Mouse (Mus musculus): ENCODE results near the gene Srpx2. TPM values are rescaled to one million over a fixed set of nuclear protein-coding genes. Genes with fewer than 3 reads are reported as not detected.

Gene Srpx2
- polyA plus RNA-seq, 1 experiment: 1.1 TPM

- Histone ChIP-seq H3K4me1 (ENCODE audit: control insufficient read depth, insufficient read depth, insufficient read length) (no peaks in the 10 kb centered on the region), H3K4me3 (ENCODE audit: extremely low read depth, insufficient read depth, insufficient read length) (no peak overlapping the region), H3K36me3 (ENCODE audit: control insufficient read depth, insufficient read depth, low read length) (no peaks in the 10 kb centered on the region), H3K27ac (ENCODE audit: insufficient read depth, low read length) (no peak overlapping the region), H3K27me3 (ENCODE audit: control insufficient read depth, insufficient read depth, low read length) (no peaks in the 10 kb centered on the region)
- 89% methylated on average over 7 of the region's 7 CpGs for WGBS
- TF ChIP-seq CTCF (IDR thresholded peaks at IDR 0.05; ENCODE audit: extremely low read depth, insufficient read depth, insufficient read length, insufficient replicate concordance): no peak
- no peak for TF ChIP-seq POLR2A (IDR thresholded peaks at IDR 0.05; ENCODE audit: low read depth, low read length)
- no peak for DNase-seq (ENCODE audit: low read depth in 1 of 2, low spot score in 2 of 2)
These were observed 46.4 kb downstream of the Srpx2 start for GRCm38 (mm10) chrX:133954661-133955060.

DNA sequence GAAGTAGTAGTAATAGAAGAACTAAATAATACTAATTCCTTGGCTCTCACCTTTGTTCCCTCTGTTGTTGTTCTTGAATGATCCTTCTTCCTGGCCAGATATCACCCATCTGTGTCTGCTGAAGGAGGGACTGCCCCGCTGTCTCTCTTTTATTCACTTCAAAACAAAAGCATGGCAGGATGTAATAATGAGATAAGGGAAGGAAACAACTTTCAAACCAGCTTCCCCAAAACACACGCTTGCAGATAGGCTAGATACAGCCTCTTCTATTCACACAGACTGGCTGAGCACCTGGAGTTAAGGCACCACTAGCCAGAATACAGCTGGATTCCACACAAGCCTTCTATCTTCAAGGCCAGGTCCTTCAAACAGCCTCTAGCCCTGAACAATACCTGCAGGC lies 52.4 kb downstream of the Srpx2 start:
- Histone ChIP-seq H3K27ac (ENCODE audit: insufficient read depth, low read length) (no peak overlapping the region), H3K36me3 (ENCODE audit: control insufficient read depth, insufficient read depth, low read length) (no peaks in the 10 kb centered on the region), H3K4me3 (ENCODE audit: extremely low read depth, insufficient read depth, insufficient read length) (no peak overlapping the region), H3K27me3 (ENCODE audit: control insufficient read depth, insufficient read depth, low read length) (no peaks in the 10 kb centered on the region), H3K4me1 (ENCODE audit: control insufficient read depth, insufficient read depth, insufficient read length) (no peaks in the 10 kb centered on the region)
- WGBS: 21% methylated on average over 2 of the region's 2 CpGs
- DNase-seq (ENCODE audit: low read depth in 1 of 2, low spot score in 2 of 2): no peak
- TF ChIP-seq POLR2A (IDR thresholded peaks at IDR 0.05; ENCODE audit: low read depth, low read length) (no peak), CTCF (IDR thresholded peaks at IDR 0.05; ENCODE audit: extremely low read depth, insufficient read depth, insufficient read length, insufficient replicate concordance) (no peak)

- no peak for DNase-seq (ENCODE audit: low read depth in 1 of 2, low spot score in 2 of 2)
- Histone ChIP-seq H3K27ac (ENCODE audit: insufficient read depth, low read length) (no peak overlapping the region), H3K27me3 (ENCODE audit: control insufficient read depth, insufficient read depth, low read length) (no peaks in the 10 kb centered on the region), H3K4me3 (ENCODE audit: extremely low read depth, insufficient read depth, insufficient read length) (no peak overlapping the region), H3K4me1 (ENCODE audit: control insufficient read depth, insufficient read depth, insufficient read length) (no peaks in the 10 kb centered on the region), H3K36me3 (ENCODE audit: control insufficient read depth, insufficient read depth, low read length) (no peaks in the 10 kb centered on the region)
- no peak for TF ChIP-seq CTCF (IDR thresholded peaks at IDR 0.05; ENCODE audit: extremely low read depth, insufficient read depth, insufficient read length, insufficient replicate concordance)
- TF ChIP-seq POLR2A (IDR thresholded peaks at IDR 0.05; ENCODE audit: low read depth, low read length): no peak
- WGBS: 56% methylated on average over 2 of the region's 2 CpGs
These were observed 56.4 kb downstream of the Srpx2 start for GRCm38 (mm10) chrX:133964615-133965014.

DNA sequence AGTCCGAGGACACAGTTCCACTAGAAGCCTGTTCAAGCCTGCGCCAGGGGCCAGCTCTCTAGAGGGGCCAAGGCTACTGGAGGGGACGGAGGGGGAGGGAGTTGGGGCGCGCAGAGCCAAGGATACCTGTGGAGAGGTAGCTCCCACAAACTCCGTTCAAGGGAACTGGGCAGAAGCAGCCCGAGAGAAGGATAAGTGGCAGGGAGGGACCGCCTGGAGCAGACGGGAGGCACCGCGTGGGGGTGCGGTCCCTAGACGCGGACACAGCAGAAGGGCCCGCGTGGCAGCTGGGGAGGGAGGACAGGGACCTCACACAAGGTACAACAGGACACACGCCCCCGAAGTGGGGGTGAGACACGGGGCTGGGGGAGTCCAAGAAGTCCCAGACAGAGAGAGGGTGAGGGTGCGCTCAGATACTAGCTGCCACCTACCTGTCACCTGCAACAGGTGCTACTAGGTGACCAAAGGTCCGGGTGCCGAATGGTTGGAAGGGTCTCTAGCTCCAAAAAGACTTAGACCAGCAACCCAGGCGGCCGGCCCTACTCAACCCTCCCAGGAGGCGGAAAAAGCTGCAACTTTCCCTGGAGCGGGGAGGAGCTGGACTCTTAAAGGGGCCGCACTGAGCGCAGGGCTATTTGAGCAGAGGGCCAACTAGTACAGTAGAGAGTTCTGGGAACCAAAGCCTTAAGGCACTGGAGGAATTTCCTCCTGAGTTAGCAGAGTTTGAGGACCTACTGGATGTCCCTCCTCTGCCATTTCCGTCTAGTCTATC lies 73.2 kb downstream of the Srpx2 start, which contains the start of gene Sytl4:
TSS of gene Sytl4 (minus strand) at position 582 of the 772 bp plus-strand sequence.
- no peak for DNase-seq (ENCODE audit: low read depth in 1 of 2, low spot score in 2 of 2)
- H3K4me1 ChIP-seq (ENCODE audit: control insufficient read depth, insufficient read depth, insufficient read length): no peaks in the 10 kb centered on the region
- no peak within 1 kb of the TSS for H3K27ac ChIP-seq (ENCODE audit: insufficient read depth, low read length)
- H3K4me3 ChIP-seq (ENCODE audit: extremely low read depth, insufficient read depth, insufficient read length): peak within 1 kb of the TSS; percentile 23; the same call in 1 of the 2 replicates
- no peaks in the 10 kb centered on the region for H3K36me3 ChIP-seq (ENCODE audit: control insufficient read depth, insufficient read depth, low read length)
- TF ChIP-seq CTCF (IDR thresholded peaks at IDR 0.05; ENCODE audit: extremely low read depth, insufficient read depth, insufficient read length, insufficient replicate concordance): no peak
- no peak for TF ChIP-seq POLR2A (IDR thresholded peaks at IDR 0.05; ENCODE audit: low read depth, low read length)
- 29% methylated on average over 29 of the region's 29 CpGs for WGBS
- no peaks in the 10 kb centered on the region for H3K27me3 ChIP-seq (ENCODE audit: control insufficient read depth, insufficient read depth, low read length)

Other genes with a start within 250 kb of the Srpx2 start
- 0.04 TPM in 2 replicates for gene Pcdh19, start 219.4 kb upstream of the Srpx2 start, polyA plus RNA-seq (2012; rRNA removed)
- not detected in 2 replicates for gene Tnmd, start 57.4 kb upstream of the Srpx2 start, polyA plus RNA-seq (2012; rRNA removed)
- gene Tspan6, start 10.0 kb upstream of the Srpx2 start, polyA plus RNA-seq (2012; rRNA removed): 0.97 and 1.9 TPM in 2 replicates
- 0.35 and 0.44 TPM in 2 replicates for gene Sytl4, start 73.4 kb downstream of the Srpx2 start, polyA plus RNA-seq (2012; rRNA removed)
- gene Cstf2, start 150.8 kb downstream of the Srpx2 start, polyA plus RNA-seq (2012; rRNA removed): 11.8 and 17.2 TPM in 2 replicates